Mouse (Mus musculus) liver, adult (tissue): Measurements from ENCODE around the gene Cfap300.
A peak's percentile ranks its signal among the peaks of the same experiment; 100 is the strongest.

ENCODE experiments used
- GATA4 ChIP-seq: IDR thresholded peaks from 2 replicates; pipeline ENCODE4 v1.6.1; 2014; ENCODE audit warnings: mild to moderate bottlenecking, low read length; ENCODE audit not compliant: insufficient replicate concordance

The Cfap300 gene

DNA sequence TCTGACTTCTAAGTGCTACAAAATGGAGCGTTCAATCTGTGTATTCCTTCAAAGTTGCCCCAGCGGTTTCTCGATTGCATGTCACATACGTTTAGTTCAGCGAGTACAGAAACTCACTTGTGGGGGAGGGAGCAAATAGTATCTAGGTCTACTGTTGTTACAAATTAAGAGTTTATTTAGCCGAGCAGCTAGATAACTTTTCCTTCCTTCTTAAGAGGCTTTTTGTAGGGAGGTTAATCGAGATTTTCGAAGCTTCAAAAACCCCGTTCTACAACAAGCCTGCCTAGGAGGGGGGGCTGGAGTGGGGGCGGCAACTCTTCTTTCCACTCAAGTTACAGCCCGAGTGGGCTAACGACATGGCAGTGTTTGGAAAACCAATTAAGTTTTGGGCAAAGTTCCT is 39.8 kb downstream of the Cfap300 start:
- TF ChIP-seq GATA4, result no peak

DNA sequence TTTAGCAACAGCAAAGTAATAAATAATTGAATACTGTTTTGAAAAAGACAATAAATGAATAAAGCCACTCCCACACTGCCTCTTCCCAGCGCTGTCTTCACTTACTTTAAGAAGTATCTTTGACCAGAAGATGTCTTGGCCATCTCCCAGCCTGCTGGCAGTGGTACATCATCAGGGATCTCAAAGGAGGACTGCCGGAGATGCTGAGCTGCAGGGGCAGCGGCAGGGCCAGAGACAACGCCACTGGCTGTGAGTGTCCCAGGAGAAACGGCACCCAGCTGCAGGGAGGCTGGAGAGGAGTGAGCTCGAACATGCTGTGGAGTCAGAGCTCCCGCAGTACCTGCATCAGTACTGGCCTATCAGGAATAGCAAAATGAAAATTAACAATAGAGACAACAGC is 41.3 kb downstream of the Cfap300 start:
- no peak for TF ChIP-seq GATA4

DNA sequence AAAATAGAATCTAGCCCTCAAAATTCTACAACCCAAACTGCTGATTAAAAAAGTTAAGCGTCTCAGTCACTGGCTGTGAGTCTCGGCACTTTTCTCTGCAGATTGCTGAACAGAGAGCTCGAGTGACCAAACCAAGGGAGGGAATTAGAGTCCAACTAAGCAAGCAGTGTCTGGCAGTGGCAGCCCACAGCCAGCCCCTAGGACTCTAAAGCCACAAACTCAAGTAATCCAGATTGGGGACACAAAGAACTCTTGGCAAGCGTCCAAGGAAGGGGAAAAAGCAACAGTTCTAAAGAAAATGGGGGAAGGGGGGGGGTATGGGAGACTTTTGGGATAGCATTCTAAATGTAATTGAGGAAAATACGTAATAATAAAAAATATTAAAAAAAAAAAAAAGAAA is 48.3 kb downstream of the Cfap300 start:
- TF ChIP-seq GATA4, result no peak

DNA sequence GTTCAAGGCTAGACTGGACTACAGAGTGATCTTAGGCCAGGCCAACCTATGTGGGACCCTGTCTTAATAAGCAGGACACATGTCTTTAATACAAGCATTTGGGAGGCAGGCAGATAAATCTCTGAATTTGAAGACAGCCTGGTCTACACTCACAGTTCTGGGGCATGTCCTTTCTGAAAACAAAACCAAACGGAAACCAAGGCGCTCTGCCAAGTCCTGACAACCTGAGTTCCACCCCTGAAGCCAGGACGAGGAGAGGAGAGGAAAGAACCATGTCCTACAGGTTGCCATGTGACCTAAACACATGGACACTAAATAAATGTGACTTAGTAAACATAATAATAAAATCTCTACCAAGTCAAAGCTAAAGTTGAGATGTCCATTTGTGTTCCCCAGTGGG is 50.0 kb downstream of the Cfap300 start:
- TF ChIP-seq GATA4, result no peak

DNA sequence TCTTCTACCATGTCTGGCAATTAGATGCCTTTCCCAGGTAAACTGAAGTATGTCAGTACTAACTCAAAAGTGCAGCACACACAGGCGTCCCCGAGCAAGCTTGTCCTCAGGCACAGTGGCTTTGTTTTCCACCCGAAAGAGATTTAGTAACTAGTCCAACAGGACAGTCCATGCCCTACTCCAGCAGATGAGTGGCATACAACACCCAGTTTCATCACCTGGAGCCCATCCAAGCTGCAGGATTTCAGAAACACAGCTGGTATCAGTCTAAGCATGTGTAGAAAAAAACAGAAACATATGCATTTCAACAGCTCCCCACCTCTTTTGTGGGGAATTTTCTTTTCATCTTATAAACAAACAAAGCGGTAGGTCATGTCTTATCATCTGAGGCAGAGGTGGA is 51.7 kb downstream of the Cfap300 start:
- no peak for TF ChIP-seq GATA4

DNA sequence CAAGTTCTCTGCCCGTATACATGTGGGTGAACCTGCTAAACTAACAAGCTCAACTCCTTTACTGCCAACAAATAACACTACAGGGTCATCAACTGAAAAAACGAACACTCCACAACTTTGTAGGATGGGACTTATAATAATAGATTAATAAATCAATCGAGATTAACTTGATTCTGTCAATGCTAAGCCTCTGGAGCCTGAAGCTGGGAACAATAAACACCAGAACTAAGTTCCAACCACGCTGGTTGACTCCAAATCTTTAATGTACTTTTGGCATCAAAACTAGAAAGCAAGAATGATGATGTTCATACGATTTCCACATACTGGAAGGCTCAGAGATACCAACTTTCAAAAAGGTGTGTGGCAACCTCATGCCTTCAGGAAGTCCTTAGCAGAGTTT is 55.5 kb downstream of the Cfap300 start:
- no peak for TF ChIP-seq GATA4

GRCm38 (mm10) chr9:7984287-7984686 is 58.3 kb downstream of the Cfap300 start:
- no peak for TF ChIP-seq GATA4

- TF ChIP-seq GATA4, result no peak
Measured at GRCm38 (mm10) chr9:7983665-7984064, 59.0 kb downstream of the Cfap300 start.

GRCm38 (mm10) chr9:7980162-7980561 is 62.5 kb downstream of the Cfap300 start:
- TF ChIP-seq GATA4, result peak; percentile 54; the same call in 1 of the 2 replicates

- TF ChIP-seq GATA4, result no peak
Measured at GRCm38 (mm10) chr9:7979153-7979916, 63.3 kb downstream of the Cfap300 start.

GRCm38 (mm10) chr9:7978502-7978901 is 64.1 kb downstream of the Cfap300 start:
- no peak for TF ChIP-seq GATA4

DNA sequence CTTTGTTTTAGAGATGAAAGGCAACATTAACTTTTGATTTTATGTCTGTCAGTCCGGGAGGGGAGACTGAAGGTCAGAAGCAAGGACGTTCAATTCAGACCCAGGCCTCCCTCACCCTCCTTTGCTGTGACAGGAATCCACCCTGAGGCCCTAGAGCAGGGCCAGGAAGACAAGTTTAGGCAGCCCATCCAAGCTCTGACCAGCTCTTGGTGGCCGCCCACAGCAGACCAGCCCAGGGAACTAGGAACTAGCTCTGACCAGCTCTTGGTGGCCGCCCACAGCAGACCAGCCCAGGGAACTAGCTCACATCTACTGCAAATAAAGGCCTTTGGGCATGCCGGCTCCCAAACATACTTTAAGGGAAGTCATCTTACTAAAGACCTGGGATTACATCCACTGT is 65.0 kb downstream of the Cfap300 start:
- TF ChIP-seq GATA4, result no peak

DNA sequence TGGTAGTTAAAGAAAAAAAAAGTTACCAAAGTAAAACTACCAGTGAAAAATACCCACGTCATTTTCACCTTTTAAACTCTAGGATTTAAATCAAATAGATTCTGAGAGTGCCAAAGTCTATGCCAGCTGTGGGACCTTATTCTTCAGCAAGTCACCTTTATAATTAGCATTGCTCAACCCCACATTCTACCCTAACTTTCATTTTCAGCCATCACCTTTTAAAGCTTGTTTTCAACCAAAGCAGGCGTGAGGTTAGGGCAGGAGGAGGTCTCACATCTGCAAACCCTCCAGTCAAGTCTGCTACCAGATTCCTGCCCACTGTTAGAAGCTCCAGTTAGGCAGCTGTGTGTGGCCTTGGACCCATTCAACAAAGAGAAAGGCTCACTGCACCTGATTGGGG is 70.6 kb downstream of the Cfap300 start:
- TF ChIP-seq GATA4, result no peak
